Mouse (Mus musculus): ENCODE results near the gene Erlec1. TPM values are rescaled to one million over a fixed set of nuclear protein-coding genes. Genes with fewer than 3 reads are reported as not detected.

The Erlec1 gene
- total RNA-seq (2021), result 10 to 100 TPM; 58.6 to 59.4 TPM
- long read RNA-seq, experiment 1, transcript Erlec1-201 (14 exons, 2,532 nt), result major isoform, 9 of 17 reads
- long read RNA-seq, experiment 1, partial matches to known transcripts, result 5 of 17 reads
- long read RNA-seq, experiment 1, other reads (novel, unspliced or antisense), result 3 of 17 reads
- long read RNA-seq, experiment 2, transcript Erlec1-201 (14 exons, 2,532 nt), result major isoform, 6 of 11 reads
- long read RNA-seq, experiment 2, partial matches to known transcripts, result 0 of 11 reads
- long read RNA-seq, experiment 2, other reads (novel, unspliced or antisense), result 5 of 11 reads

- H3K27ac ChIP-seq, result peak within 1 kb of the TSS; percentile 93
- peak within 1 kb of the TSS; percentile 70 for H3K4me3 ChIP-seq
- TF ChIP-seq CTCF (IDR thresholded peaks at IDR 0.05), result peak; percentile 9
- intact Hi-C loops (cut with DNase I), result loop anchor here (1.0 kb wide), 1 partner anchor 32 kb away; the partner anchor contains the start of gene Chac2
- peak; percentile 90 to 92 for DNase-seq (ENCODE audit: extremely low spot score in 1 of 2, low spot score in 2 of 2)
Observed at GRCm38 (mm10) chr11:30954279-30954725, at the start of gene Erlec1. Erlec1 (minus strand) TSS chr11:30954335.

GRCm38 (mm10) chr11:31001169-31001908 is 47.2 kb upstream of the Erlec1 start:
- no peak for DNase-seq (ENCODE audit: extremely low spot score in 1 of 2, low spot score in 2 of 2)
- Histone ChIP-seq H3K27ac (no peak overlapping the region), H3K4me3 (no peak overlapping the region)
- intact Hi-C loops (cut with DNase I), result no loop called here
- no peak for TF ChIP-seq CTCF (IDR thresholded peaks at IDR 0.05)

GRCm38 (mm10) chr11:31000028-31000427 is 45.9 kb upstream of the Erlec1 start:
- intact Hi-C loops (cut with DNase I), result no loop called here
- Histone ChIP-seq H3K27ac (no peak overlapping the region), H3K4me3 (no peak overlapping the region)
- DNase-seq (ENCODE audit: extremely low spot score in 1 of 2, low spot score in 2 of 2), result no peak
- TF ChIP-seq CTCF (IDR thresholded peaks at IDR 0.05), result no peak

GRCm38 (mm10) chr11:30998704-30999103 is 44.6 kb upstream of the Erlec1 start:
- no peak for DNase-seq (ENCODE audit: extremely low spot score in 1 of 2, low spot score in 2 of 2)
- Histone ChIP-seq H3K4me3 (no peak overlapping the region), H3K27ac (no peak overlapping the region)
- no peak for TF ChIP-seq CTCF (IDR thresholded peaks at IDR 0.05)
- intact Hi-C loops (cut with DNase I), result no loop called here

GRCm38 (mm10) chr11:30998199-30998598 is 44.1 kb upstream of the Erlec1 start:
- intact Hi-C loops (cut with DNase I), result no loop called here
- TF ChIP-seq CTCF (IDR thresholded peaks at IDR 0.05), result no peak
- no peak for DNase-seq (ENCODE audit: extremely low spot score in 1 of 2, low spot score in 2 of 2)
- no peak overlapping the region for H3K4me3 ChIP-seq
- H3K27ac ChIP-seq, result no peak overlapping the region

- Histone ChIP-seq H3K27ac (no peak overlapping the region), H3K4me3 (no peak overlapping the region)
- intact Hi-C loops (cut with DNase I), result no loop called here
- no peak for DNase-seq (ENCODE audit: extremely low spot score in 1 of 2, low spot score in 2 of 2)
- TF ChIP-seq CTCF (IDR thresholded peaks at IDR 0.05), result no peak
Observed at GRCm38 (mm10) chr11:30996670-30997069, 42.5 kb upstream of the Erlec1 start.

- TF ChIP-seq CTCF (IDR thresholded peaks at IDR 0.05), result no peak
- Histone ChIP-seq H3K27ac (peak overlapping the region; percentile 68; the same call in 1 of the 2 replicates), H3K4me3 (peak overlapping the region; percentile 73)
- no peak for DNase-seq (ENCODE audit: extremely low spot score in 1 of 2, low spot score in 2 of 2)
- intact Hi-C loops (cut with DNase I), result loop anchor here (1.0 kb wide), 1 partner anchor 32 kb away; the partner anchor contains the start of gene Erlec1
Observed at GRCm38 (mm10) chr11:30986625-30987017, 32.5 kb upstream of the Erlec1 start.

GRCm38 (mm10) chr11:30985877-30986624 is 31.9 kb upstream of the Erlec1 start, which contains the start of gene Chac2:
Chac2 (minus strand) TSS chr11:30986350.
- intact Hi-C loops (cut with DNase I), result loop anchor here (1.0 kb wide), 1 partner anchor 32 kb away; the partner anchor contains the start of gene Erlec1
- H3K4me3 ChIP-seq, result peak within 1 kb of the TSS; percentile 73
- peak; percentile 81 to 85 for DNase-seq (ENCODE audit: extremely low spot score in 1 of 2, low spot score in 2 of 2)
- TF ChIP-seq CTCF (IDR thresholded peaks at IDR 0.05), result no peak
- H3K27ac ChIP-seq, result peak within 1 kb of the TSS; percentile 91

GRCm38 (mm10) chr11:30985237-30985636 is 31.1 kb upstream of the Erlec1 start:
- TF ChIP-seq CTCF (IDR thresholded peaks at IDR 0.05), result no peak
- no peak for DNase-seq (ENCODE audit: extremely low spot score in 1 of 2, low spot score in 2 of 2)
- H3K4me3 ChIP-seq, result peak overlapping the region; percentile 73
- no peak overlapping the region for H3K27ac ChIP-seq
- intact Hi-C loops (cut with DNase I), result no loop called here

- Histone ChIP-seq H3K27ac (peak overlapping the region; percentile 93), H3K4me3 (peak overlapping the region; percentile 70)
- intact Hi-C loops (cut with DNase I), result loop anchor here (1.0 kb wide), 1 partner anchor 33 kb away; the partner anchor contains the start of gene Chac2
- DNase-seq (ENCODE audit: extremely low spot score in 1 of 2, low spot score in 2 of 2), result peak; percentile 47 to 48
- TF ChIP-seq CTCF (IDR thresholded peaks at IDR 0.05), result no peak; the same call in 1 of the 2 replicates
Observed at GRCm38 (mm10) chr11:30953469-30954154, 523 bp downstream of the Erlec1 start.

- intact Hi-C loops (cut with DNase I), result no loop called here
- H3K27ac ChIP-seq, result no peak overlapping the region
- TF ChIP-seq CTCF (IDR thresholded peaks at IDR 0.05), result no peak
- DNase-seq (ENCODE audit: extremely low spot score in 1 of 2, low spot score in 2 of 2), result no peak
- H3K4me3 ChIP-seq, result peak overlapping the region; percentile 70; the same call in 1 of the 2 replicates
Observed at GRCm38 (mm10) chr11:30952829-30953228, 1.3 kb downstream of the Erlec1 start.
